Mouse (Mus musculus): Measurements from ENCODE around the gene Myt1l.

- no peak for TF ChIP-seq CTCF (IDR thresholded peaks at IDR 0.05; ENCODE audit: low read depth, low read length)
- TF ChIP-seq POLR2A (IDR thresholded peaks at IDR 0.05; ENCODE audit: extremely low read depth, insufficient read depth, low read length), result no peak
Measured at GRCm38 (mm10) chr12:29657870-29658269, 129.7 kb downstream of the Myt1l start.

Measured in liver, adult 2 months (tissue).